Mouse (Mus musculus) midbrain, embryonic 15.5 days (tissue): Measurements from ENCODE around the gene Tmem239. TPM values are rescaled to one million over a fixed set of nuclear protein-coding genes. Genes with fewer than 3 reads are reported as not detected.

Source experiments
- ATAC-seq: fragments of 200-750 bp; cut with Nextera tagmentation; replicated peaks from 2 replicates; pipeline ENCODE4 v1.8.0; 2017; ENCODE audit warnings: moderate TSS enrichment
- H3K27ac ChIP-seq: fragments of 300-500 bp; sonication (generic); 2 replicates; pipeline ENCODE4 v1.5.1; 2015; ENCODE audit warnings: mild to moderate bottlenecking, inconsistent platforms
- H3K27me3 ChIP-seq: fragments of 300-500 bp; sonication (generic); replicated peaks from 2 replicates; pipeline ENCODE4 v1.6.1; 2015; ENCODE audit warnings: inconsistent platforms
- H3K36me3 ChIP-seq: fragments of 300-500 bp; sonication (generic); replicated peaks from 2 replicates; pipeline ENCODE4 v1.6.1; 2015; ENCODE audit warnings: inconsistent platforms
- H3K4me1 ChIP-seq: fragments of 300-500 bp; sonication (generic); 2 replicates; pipeline ENCODE4 v1.6.1; 2015; ENCODE audit warnings: inconsistent platforms
- H3K4me2 ChIP-seq: fragments of 300-500 bp; sonication (generic); 2 replicates; pipeline ENCODE4 v1.6.1; 2015; ENCODE audit warnings: inconsistent platforms, mild to moderate bottlenecking, moderate library complexity
- H3K4me3 ChIP-seq: fragments of 300-500 bp; sonication (generic); 2 replicates; pipeline ENCODE4 v1.5.1; 2015; ENCODE audit warnings: mild to moderate bottlenecking, inconsistent platforms
- H3K9ac ChIP-seq: fragments of 300-500 bp; sonication (generic); 2 replicates; pipeline ENCODE4 v1.6.1; 2015; ENCODE audit warnings: mild to moderate bottlenecking, inconsistent platforms
- H3K9me3 ChIP-seq: fragments of 300-500 bp; sonication (generic); 2 replicates; pipeline ENCODE4 v1.6.1; 2016; ENCODE audit warnings: inconsistent platforms
- WGBS: fragments of 180-500 bp; shearing (Covaris S2); methylation state at CpG from one replicate; pipeline ENCODE4 v1.1.7; 2015; ENCODE audit warnings: mixed read lengths; 5-methylcytosine and 5-hydroxymethylcytosine counted together
- polyA plus RNA-seq: library from polyadenylated mRNA; unstranded; fragments of >200 nt; fragmentation: Nextera tagmentation; extraction: Ambion mirVana; gene quantifications from 2 replicates; pipeline ENCODE4 v1.2.1, GENCODE M21; 2015

The Tmem239 gene
- polyA plus RNA-seq, 1 experiment from 2014 or later: 0.22 TPM

- no peaks in the 10 kb centered on the region for H3K27me3 ChIP-seq
- H3K9ac ChIP-seq: no peak overlapping the region
- H3K36me3 ChIP-seq: no peaks in the 10 kb centered on the region
- no peaks in the 10 kb centered on the region for H3K4me1 ChIP-seq
- WGBS: 72% methylated on average over 6 of the region's 6 CpGs
- H3K9me3 ChIP-seq: no peaks in the 10 kb centered on the region
- no peak for ATAC-seq
- H3K4me3 ChIP-seq: no peak overlapping the region
- H3K4me2 ChIP-seq: no peak overlapping the region
- no peak overlapping the region for H3K27ac ChIP-seq
These were observed 8.0 kb downstream of the Tmem239 start for GRCm38 (mm10) chr2:130414094-130414856.

DNA sequence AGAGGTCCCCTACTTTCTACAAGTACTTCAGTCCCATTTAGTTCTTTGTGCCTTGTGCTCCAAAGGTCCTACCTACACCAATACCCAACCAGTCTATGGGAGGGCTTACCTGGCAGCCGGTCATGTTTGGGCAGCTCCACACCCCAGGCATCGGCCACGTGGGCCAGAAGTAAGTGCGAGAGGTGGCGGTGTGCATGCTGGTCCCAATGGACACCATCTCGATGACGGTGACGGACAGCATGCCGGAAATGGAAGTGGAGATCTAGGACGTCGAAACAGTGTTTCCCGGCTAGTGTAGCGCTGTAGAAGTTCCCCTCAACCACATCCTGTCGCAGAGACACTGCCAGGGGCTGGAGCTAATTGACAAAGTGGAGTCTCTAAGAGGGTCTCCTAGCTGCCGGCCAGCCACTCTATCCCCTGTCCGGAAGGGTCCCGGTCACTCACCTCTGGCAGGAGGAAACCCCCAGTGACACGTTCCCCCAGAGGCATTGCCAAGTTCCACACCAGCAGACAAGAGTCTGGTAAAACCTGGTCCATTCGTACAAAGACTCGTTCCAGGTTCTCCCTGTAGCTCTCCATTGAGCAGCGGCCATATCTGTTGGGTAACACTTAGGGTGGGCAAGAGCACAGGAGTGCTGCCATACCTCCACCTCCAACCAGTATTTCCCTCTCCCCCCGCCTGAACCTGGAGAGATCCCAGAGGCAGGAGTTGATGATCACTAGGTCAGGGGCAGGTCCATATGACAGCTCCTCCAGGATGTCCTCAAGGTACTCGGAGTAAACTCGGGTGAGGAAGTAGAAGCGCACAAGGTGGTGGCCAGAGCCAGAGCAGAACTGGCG lies 15.7 kb downstream of the Tmem239 start:
- Histone ChIP-seq H3K27ac (no peak overlapping the region), H3K4me3 (no peak overlapping the region), H3K9ac (no peak overlapping the region), H3K27me3 (no peaks in the 10 kb centered on the region), H3K9me3 (no peaks in the 10 kb centered on the region), H3K4me2 (no peak overlapping the region), H3K36me3 (no peaks in the 10 kb centered on the region), H3K4me1 (peaks cover 41% of the 10 kb centered on the region)
- WGBS: 97% methylated on average over 26 of the region's 26 CpGs
- no peak for ATAC-seq

GRCm38 (mm10) chr2:130423397-130424125 lies 17.3 kb downstream of the Tmem239 start:
- no peaks in the 10 kb centered on the region for H3K27me3 ChIP-seq
- H3K27ac ChIP-seq: peak overlapping the region; percentile 95
- peaks cover 41% of the 10 kb centered on the region for H3K4me1 ChIP-seq
- H3K9ac ChIP-seq: peak overlapping the region; percentile 79
- peak; percentile 84 for ATAC-seq
- no peaks in the 10 kb centered on the region for H3K36me3 ChIP-seq
- peak overlapping the region; percentile 60 for H3K4me3 ChIP-seq
- H3K4me2 ChIP-seq: peak overlapping the region; percentile 77
- WGBS: 14% methylated on average over 49 of the region's 49 CpGs
- no peaks in the 10 kb centered on the region for H3K9me3 ChIP-seq

DNA sequence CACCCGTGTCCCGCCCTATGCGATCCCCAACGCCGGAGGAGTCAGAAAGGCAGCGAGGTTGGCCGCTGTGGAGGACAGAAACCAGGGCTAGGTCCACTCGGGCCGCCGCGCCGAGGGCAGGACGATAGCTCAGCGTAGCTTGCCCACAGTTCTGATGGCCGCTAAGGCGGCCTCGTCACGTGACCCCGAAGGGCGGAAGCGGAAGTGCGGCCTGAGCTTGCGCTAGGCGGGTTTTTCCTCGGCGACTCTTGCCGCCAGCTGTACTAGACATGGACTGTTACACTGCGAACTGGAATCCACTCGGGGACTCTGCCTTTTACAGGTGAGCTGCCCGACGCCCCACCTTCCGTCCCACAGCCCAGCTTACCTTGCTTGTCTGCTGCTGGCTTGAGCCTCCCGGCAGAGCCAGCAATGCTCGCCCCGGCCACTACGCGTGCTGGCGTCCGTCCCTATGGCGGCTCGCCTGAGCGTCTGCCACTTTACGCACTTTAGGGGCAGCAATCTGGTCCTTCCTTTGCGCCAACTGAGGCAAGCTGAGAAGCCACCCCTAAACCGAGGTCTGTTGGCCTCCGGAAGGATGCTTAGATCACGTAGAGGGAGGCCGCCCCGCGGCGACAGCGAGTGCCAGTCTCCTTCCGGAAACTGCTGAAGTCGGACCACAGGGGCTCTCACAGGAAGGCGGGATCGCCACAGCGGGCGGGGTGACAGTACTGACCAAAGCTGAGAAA lies 18.0 kb downstream of the Tmem239 start, which contains the start of the genes Vps16 and Pced1a:
Gene Vps16 (plus strand): TSS at position 214 of the 728 bp plus-strand sequence.
Gene Pced1a (minus strand): TSS at position 576 of the 728 bp plus-strand sequence.
- under 1% methylated on average over 58 of the region's 58 CpGs for WGBS
- Histone ChIP-seq H3K27ac (peak within 1 kb of the TSS; percentile 95), H3K9me3 (no peaks in the 10 kb centered on the region), H3K36me3 (no peaks in the 10 kb centered on the region), H3K4me3 (peak within 1 kb of the TSS; percentile 60), H3K4me1 (peaks cover 41% of the 10 kb centered on the region), H3K27me3 (no peaks in the 10 kb centered on the region), H3K9ac (peak within 1 kb of the TSS; percentile 79), H3K4me2 (peak within 1 kb of the TSS; percentile 77)
- peak; percentile 96 for ATAC-seq

GRCm38 (mm10) chr2:130425112-130425511 lies 18.8 kb downstream of the Tmem239 start:
- H3K9me3 ChIP-seq: no peaks in the 10 kb centered on the region
- H3K27me3 ChIP-seq: no peaks in the 10 kb centered on the region
- H3K4me3 ChIP-seq: peak overlapping the region; percentile 60
- H3K4me2 ChIP-seq: peak overlapping the region; percentile 77
- WGBS: 40% methylated on average over 5 of the region's 5 CpGs
- ATAC-seq: no peak
- peak overlapping the region; percentile 95; the same call in 1 of the 2 replicates for H3K27ac ChIP-seq
- H3K4me1 ChIP-seq: peaks cover 41% of the 10 kb centered on the region
- no peaks in the 10 kb centered on the region for H3K36me3 ChIP-seq
- peak overlapping the region; percentile 79 for H3K9ac ChIP-seq

GRCm38 (mm10) chr2:130429851-130430250 lies 23.6 kb downstream of the Tmem239 start:
- Histone ChIP-seq H3K9me3 (no peaks in the 10 kb centered on the region), H3K9ac (no peak overlapping the region), H3K4me2 (no peak overlapping the region), H3K36me3 (no peaks in the 10 kb centered on the region), H3K4me3 (no peak overlapping the region), H3K27me3 (no peaks in the 10 kb centered on the region), H3K4me1 (peaks cover 14% of the 10 kb centered on the region), H3K27ac (no peak overlapping the region)
- 71% methylated on average over 2 of the region's 2 CpGs for WGBS
- no peak for ATAC-seq

GRCm38 (mm10) chr2:130430484-130430883 lies 24.2 kb downstream of the Tmem239 start:
- H3K27ac ChIP-seq: no peak overlapping the region
- peaks cover 7% of the 10 kb centered on the region for H3K4me1 ChIP-seq
- H3K9me3 ChIP-seq: no peaks in the 10 kb centered on the region
- WGBS: 82% methylated on average over 3 of the region's 3 CpGs
- ATAC-seq: no peak
- no peak overlapping the region for H3K4me2 ChIP-seq
- H3K4me3 ChIP-seq: no peak overlapping the region
- no peaks in the 10 kb centered on the region for H3K27me3 ChIP-seq
- H3K36me3 ChIP-seq: no peaks in the 10 kb centered on the region
- no peak overlapping the region for H3K9ac ChIP-seq

DNA sequence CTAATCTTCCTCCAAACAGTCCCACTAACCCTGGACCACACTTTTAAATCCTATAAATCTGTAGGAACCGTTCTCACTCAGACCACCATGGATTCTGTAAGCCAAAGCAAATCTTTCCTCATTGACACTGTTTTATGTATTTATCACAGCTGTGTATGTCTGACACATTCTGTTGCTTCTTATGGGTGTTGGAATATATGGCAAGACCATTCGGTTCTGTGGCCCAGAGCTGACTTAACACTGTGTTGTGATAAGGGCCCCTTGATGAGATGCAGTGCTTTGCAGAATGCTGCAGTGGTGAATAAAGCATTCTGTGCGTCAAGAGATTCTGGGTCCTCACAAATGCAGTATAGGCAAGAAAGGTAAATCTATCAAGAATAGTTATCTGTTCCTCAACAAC lies 25.9 kb downstream of the Tmem239 start:
- H3K27me3 ChIP-seq: no peaks in the 10 kb centered on the region
- no peak overlapping the region for H3K27ac ChIP-seq
- no peak overlapping the region for H3K9ac ChIP-seq
- WGBS: 92% methylated on average over 3 of the region's 3 CpGs
- H3K4me1 ChIP-seq: no peaks in the 10 kb centered on the region
- H3K4me3 ChIP-seq: no peak overlapping the region
- no peaks in the 10 kb centered on the region for H3K9me3 ChIP-seq
- no peaks in the 10 kb centered on the region for H3K36me3 ChIP-seq
- H3K4me2 ChIP-seq: no peak overlapping the region
- no peak for ATAC-seq

DNA sequence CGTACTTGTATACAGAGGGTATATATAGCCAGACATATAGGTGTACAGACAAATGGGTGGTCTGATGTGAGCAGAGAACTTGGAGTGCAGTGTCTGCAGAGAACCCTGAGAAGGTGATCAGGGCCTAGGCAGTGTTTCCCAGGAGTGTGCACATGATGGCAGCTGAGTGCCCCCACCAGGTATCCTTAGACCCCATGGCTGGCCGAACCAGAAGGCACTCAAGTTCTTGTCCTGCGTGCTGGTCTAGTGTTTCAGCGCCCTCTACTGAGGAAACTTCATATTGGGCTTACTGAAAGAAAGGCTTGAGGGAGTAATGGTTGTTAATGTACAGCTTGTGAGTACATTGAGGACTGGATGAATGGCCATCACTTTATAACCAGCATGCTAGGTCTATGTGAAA lies 26.9 kb downstream of the Tmem239 start:
- 25% methylated on average over 4 of the region's 4 CpGs for WGBS
- Histone ChIP-seq H3K27ac (no peak overlapping the region), H3K4me2 (no peak overlapping the region), H3K4me3 (no peak overlapping the region), H3K36me3 (peaks cover under 1% of the 10 kb centered on the region; the same call in 1 of the 2 replicates), H3K9ac (no peak overlapping the region), H3K27me3 (no peaks in the 10 kb centered on the region), H3K9me3 (no peaks in the 10 kb centered on the region), H3K4me1 (no peaks in the 10 kb centered on the region)
- 0 out of 2 replicates have a peak, but pooled peaks have one; percentile 42 for ATAC-seq

DNA sequence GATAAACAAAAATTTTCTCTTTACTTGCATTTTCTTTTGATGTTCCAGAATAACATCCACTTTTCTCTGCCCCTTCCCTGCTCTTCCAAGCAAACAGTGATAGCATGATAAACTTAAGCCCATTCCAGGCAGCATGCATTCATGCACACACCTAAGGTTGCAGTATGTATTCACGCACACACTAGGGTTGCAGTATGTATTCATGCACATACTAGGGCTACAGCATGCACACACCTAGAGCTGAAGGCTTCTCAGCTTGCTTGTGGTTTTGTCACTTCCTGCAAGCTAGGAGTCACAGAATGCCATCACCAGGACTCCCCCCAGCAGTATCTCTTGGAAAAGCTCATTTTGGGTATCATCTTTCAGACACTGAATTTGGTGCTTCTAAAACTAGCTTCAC lies 30.5 kb downstream of the Tmem239 start:
- H3K4me1 ChIP-seq: no peaks in the 10 kb centered on the region
- H3K9me3 ChIP-seq: no peaks in the 10 kb centered on the region
- 94% methylated on average over 1 of the region's 1 CpGs for whole genome bisulfite sequencing
- no peak overlapping the region for H3K9ac ChIP-seq
- no peak for ATAC-seq
- H3K4me3 ChIP-seq: no peak overlapping the region
- no peak overlapping the region for H3K27ac ChIP-seq
- H3K4me2 ChIP-seq: no peak overlapping the region
- no peaks in the 10 kb centered on the region for H3K27me3 ChIP-seq
- H3K36me3 ChIP-seq: peaks cover 16% of the 10 kb centered on the region; the same call in 1 of the 2 replicates

GRCm38 (mm10) chr2:130438861-130439260 lies 32.6 kb downstream of the Tmem239 start:
- ATAC-seq: no peak
- H3K4me1 ChIP-seq: no peaks in the 10 kb centered on the region
- no peak overlapping the region for H3K4me2 ChIP-seq
- H3K27ac ChIP-seq: no peak overlapping the region
- H3K9me3 ChIP-seq: no peaks in the 10 kb centered on the region
- H3K4me3 ChIP-seq: no peak overlapping the region
- H3K27me3 ChIP-seq: no peaks in the 10 kb centered on the region
- no peak overlapping the region for H3K9ac ChIP-seq
- peaks cover 35% of the 10 kb centered on the region for H3K36me3 ChIP-seq
- 96% methylated on average over 3 of the region's 3 CpGs for WGBS
